Mouse (Mus musculus) heart, adult 18-20 months (tissue): ENCODE measurements at regions not wholly inside any gene's neighbourhood (a gene's known extent, or its start where the extent isn't known, plus 50 kb on each side); places are given as distances from the start of the nearest gene placed in this dataset.

Source experiments
- DNase-seq, 2 experiments: peaks; one replicate each; pipeline ENCODE4 v3.0.0; 2021 to 2022; ENCODE audit warnings: mixed read lengths in 1 of 2

GRCm38 (mm10) chr1:182690323-182690722, 58.7 kb downstream of the Ccdc185 start:
- DNase-seq = no peak

- DNase-seq = no peak
These were observed 59.2 kb downstream of the Ccdc185 start for GRCm38 (mm10) chr1:182689741-182690140.

- no peak for DNase-seq
These were observed 61.8 kb downstream of the Ccdc185 start for GRCm38 (mm10) chr1:182687146-182687545.

- DNase-seq = no peak
These were observed 62.7 kb downstream of the Ccdc185 start for GRCm38 (mm10) chr1:182686231-182686630.

GRCm38 (mm10) chr1:182682591-182683252, 66.3 kb downstream of the Ccdc185 start:
- peak; percentile 67 to 78 for DNase-seq
